Mouse (Mus musculus) small intestine, adult 2 months (tissue): ENCODE data around the gene App. TPM values are rescaled to one million over a fixed set of nuclear protein-coding genes. Genes with fewer than 3 reads are reported as not detected.

Experiments
- H3K27ac ChIP-seq: fragments of 200-500 bp; 2 replicates; pipeline ENCODE4 v1.5.1; 2012; ENCODE audit warnings: low read depth, low read length, control low read depth, inconsistent platforms; ENCODE audit not compliant: insufficient read depth
- H3K27me3 ChIP-seq: fragments of 200-500 bp; 2 replicates; pipeline ENCODE4 v1.6.1; 2012; ENCODE audit warnings: mild to moderate bottlenecking, moderate library complexity, low read length, inconsistent platforms; ENCODE audit not compliant: control insufficient read depth, insufficient read depth
- H3K36me3 ChIP-seq: fragments of 200-500 bp; 2 replicates; pipeline ENCODE4 v1.6.1; 2012; ENCODE audit warnings: mild to moderate bottlenecking, low read length, control low read depth, inconsistent platforms; ENCODE audit not compliant: control insufficient read depth, insufficient read depth
- H3K4me1 ChIP-seq: fragments of 200-500 bp; 2 replicates; pipeline ENCODE4 v1.6.1; 2012; ENCODE audit warnings: low read length, inconsistent platforms, mixed read lengths; ENCODE audit not compliant: control insufficient read depth, insufficient read depth, insufficient read length
- H3K4me3 ChIP-seq: fragments of 200-500 bp; 2 replicates; pipeline ENCODE4 v1.5.1; 2012; ENCODE audit warnings: low read depth, mild to moderate bottlenecking, control low read depth, inconsistent platforms, low read length, moderate library complexity
- CTCF ChIP-seq: fragments of 200-500 bp; IDR thresholded peaks from 2 replicates; pipeline ENCODE4 v1.5.1; 2012; ENCODE audit warnings: low read depth, mild to moderate bottlenecking, control low read depth, inconsistent platforms, low read length, moderate library complexity, mixed read lengths; ENCODE audit not compliant: insufficient replicate concordance, insufficient read length; ENCODE audit errors: extremely low read depth
- POLR2A ChIP-seq: fragments of 200-500 bp; IDR thresholded peaks from 2 replicates; pipeline ENCODE4 v1.6.1; 2012; ENCODE audit warnings: low read depth, mild to moderate bottlenecking, control low read depth, inconsistent platforms, low read length, moderate library complexity
- WGBS: fragments of 180-500 bp; shearing (Covaris S2); methylation state at CpG from one replicate; pipeline ENCODE4 v1.1.7; 2018; 5-methylcytosine and 5-hydroxymethylcytosine counted together
- polyA plus RNA-seq: library from polyadenylated mRNA; depleted of rRNA; stranded (reverse); fragments of >200 nt; gene quantifications from 2 replicates; pipeline ENCODE4 v1.2.3, GENCODE M21; 2012

Gene App
- polyA plus RNA-seq, 1 experiment, result 387 TPM

GRCm38 (mm10) chr16:85165631-85166030 is 7.9 kb downstream of the App start:
- Histone ChIP-seq H3K36me3 (no peaks in the 10 kb centered on the region), H3K4me3 (no peak overlapping the region), H3K4me1 (peaks cover 15% of the 10 kb centered on the region; the same call in 1 of the 2 replicates), H3K27me3 (no peaks in the 10 kb centered on the region), H3K27ac (no peak overlapping the region)
- 80% methylated on average over 7 of the region's 7 CpGs for WGBS
- TF ChIP-seq POLR2A (no peak), CTCF (no peak)

GRCm38 (mm10) chr16:85165177-85165576 is 8.4 kb downstream of the App start:
- H3K27ac ChIP-seq, result no peak overlapping the region
- TF ChIP-seq POLR2A (no peak), CTCF (no peak)
- 79% methylated on average over 7 of the region's 7 CpGs for WGBS
- peaks cover 15% of the 10 kb centered on the region; the same call in 1 of the 2 replicates for H3K4me1 ChIP-seq
- H3K27me3 ChIP-seq, result no peaks in the 10 kb centered on the region
- H3K36me3 ChIP-seq, result no peaks in the 10 kb centered on the region
- H3K4me3 ChIP-seq, result no peak overlapping the region

- peaks cover 9% of the 10 kb centered on the region; the same call in 1 of the 2 replicates for H3K4me1 ChIP-seq
- no peak for TF ChIP-seq CTCF
- TF ChIP-seq POLR2A, result no peak
- 44% methylated on average over 6 of the region's 6 CpGs for WGBS
- H3K4me3 ChIP-seq, result no peak overlapping the region
- H3K36me3 ChIP-seq, result no peaks in the 10 kb centered on the region
- 0 out of 2 replicates have a peak overlapping the region, but pooled peaks have one; percentile 15 for H3K27ac ChIP-seq
- no peaks in the 10 kb centered on the region for H3K27me3 ChIP-seq
Observed at GRCm38 (mm10) chr16:85162779-85163178, 10.8 kb downstream of the App start.

GRCm38 (mm10) chr16:85160140-85160539 is 13.4 kb downstream of the App start:
- no peak overlapping the region for H3K27ac ChIP-seq
- H3K27me3 ChIP-seq, result no peaks in the 10 kb centered on the region
- H3K4me3 ChIP-seq, result no peak overlapping the region
- TF ChIP-seq CTCF (no peak), POLR2A (no peak)
- 37% methylated on average over 2 of the region's 2 CpGs for WGBS
- no peaks in the 10 kb centered on the region for H3K36me3 ChIP-seq
- peaks cover 10% of the 10 kb centered on the region; the same call in 1 of the 2 replicates for H3K4me1 ChIP-seq

GRCm38 (mm10) chr16:85157796-85158546 is 15.6 kb downstream of the App start:
- 82% methylated on average over 11 of the region's 11 CpGs for WGBS
- Histone ChIP-seq H3K27me3 (no peaks in the 10 kb centered on the region), H3K4me3 (no peak overlapping the region), H3K27ac (no peak overlapping the region), H3K36me3 (no peaks in the 10 kb centered on the region), H3K4me1 (peaks cover 11% of the 10 kb centered on the region; the same call in 1 of the 2 replicates)
- no peak for TF ChIP-seq POLR2A
- no peak for TF ChIP-seq CTCF

- H3K27ac ChIP-seq, result no peak overlapping the region
- WGBS, result 96% methylated on average over 2 of the region's 2 CpGs
- peaks cover 9% of the 10 kb centered on the region; the same call in 1 of the 2 replicates for H3K4me1 ChIP-seq
- H3K27me3 ChIP-seq, result no peaks in the 10 kb centered on the region
- H3K4me3 ChIP-seq, result no peak overlapping the region
- TF ChIP-seq CTCF, result no peak
- TF ChIP-seq POLR2A, result no peak
- no peaks in the 10 kb centered on the region for H3K36me3 ChIP-seq
Observed at GRCm38 (mm10) chr16:85157156-85157555, 16.4 kb downstream of the App start.

- peak overlapping the region; percentile 14; the same call in 1 of the 2 replicates for H3K27ac ChIP-seq
- H3K36me3 ChIP-seq, result no peaks in the 10 kb centered on the region
- peaks cover 11% of the 10 kb centered on the region; the same call in 1 of the 2 replicates for H3K4me1 ChIP-seq
- H3K27me3 ChIP-seq, result no peaks in the 10 kb centered on the region
- 76% methylated on average over 10 of the region's 10 CpGs for WGBS
- TF ChIP-seq POLR2A (no peak), CTCF (no peak)
- H3K4me3 ChIP-seq, result no peak overlapping the region
Observed at GRCm38 (mm10) chr16:85155836-85156235, 17.7 kb downstream of the App start.

- TF ChIP-seq POLR2A, result no peak
- no peak for TF ChIP-seq CTCF
- WGBS, result 68% methylated on average over 8 of the region's 8 CpGs
Observed at GRCm38 (mm10) chr16:85152457-85152856, 21.1 kb downstream of the App start.

More at GRCm38 (mm10) chr16:85152457-85152856, 21.1 kb downstream of the App start:
- Histone ChIP-seq H3K27ac (no peak overlapping the region), H3K27me3 (no peaks in the 10 kb centered on the region), H3K4me1 (peaks cover 17% of the 10 kb centered on the region; the same call in 1 of the 2 replicates), H3K4me3 (no peak overlapping the region), H3K36me3 (no peaks in the 10 kb centered on the region)
